Mouse (Mus musculus): Measurements from ENCODE around the gene Asah2.
A peak's percentile ranks its signal among the peaks of the same experiment; 100 is the strongest.

Gene Asah2

GRCm38 (mm10) chr19:31971998-31972397 lies 136.0 kb downstream of the Asah2 start:
- DNase-seq (ENCODE audit: low spot score): peak; percentile 92

GRCm38 (mm10) chr19:31971405-31971804 lies 136.6 kb downstream of the Asah2 start:
- no peak for DNase-seq (ENCODE audit: low spot score)

GRCm38 (mm10) chr19:31967933-31968532 lies 140.0 kb downstream of the Asah2 start:
- peak; percentile 42 for DNase-seq (ENCODE audit: low spot score)

- DNase-seq (ENCODE audit: low spot score): no peak
These were observed 144.9 kb downstream of the Asah2 start for GRCm38 (mm10) chr19:31963147-31963546.

GRCm38 (mm10) chr19:31960434-31960833 lies 147.6 kb downstream of the Asah2 start:
- no peak for DNase-seq (ENCODE audit: low spot score)

- DNase-seq (ENCODE audit: low spot score): no peak
These were observed 151.7 kb downstream of the Asah2 start for GRCm38 (mm10) chr19:31956359-31956758.

GRCm38 (mm10) chr19:31954696-31955095 lies 153.3 kb downstream of the Asah2 start:
- no peak for DNase-seq (ENCODE audit: low spot score)

- DNase-seq (ENCODE audit: low spot score): no peak
These were observed 153.7 kb downstream of the Asah2 start for GRCm38 (mm10) chr19:31954267-31954666.

GRCm38 (mm10) chr19:31953799-31954198 lies 154.2 kb downstream of the Asah2 start:
- DNase-seq (ENCODE audit: low spot score): no peak

- DNase-seq (ENCODE audit: low spot score): no peak
These were observed 157.1 kb downstream of the Asah2 start for GRCm38 (mm10) chr19:31950793-31951489.

Measured in embryo, embryonic 10 days (tissue).